Mouse (Mus musculus) stomach, postnatal 0 days (tissue): Measurements from ENCODE around the gene Ptpra.

ENCODE experiments used
- CTCF ChIP-seq: IDR thresholded peaks from 2 replicates; pipeline ENCODE4 v1.5.1; 2016; ENCODE audit warnings: antibody characterized with exemption, low read depth, mild to moderate bottlenecking, moderate library complexity
- EP300 ChIP-seq: optimal IDR thresholded peaks from 2 replicates; pipeline ENCODE3; 2016; ENCODE audit warnings: antibody characterized with exemption

- TF ChIP-seq EP300 (no peak), CTCF (no peak)
Observed at GRCm38 (mm10) chr2:130535017-130535416, 84.9 kb downstream of the Ptpra start.
